Mouse (Mus musculus): Measurements from ENCODE around the gene Jchain.

GRCm38 (mm10) chr5:88565148-88566033, 37.7 kb upstream of the Jchain start:
- 0 out of 2 replicates have a peak, but pooled peaks have one; percentile 8 for TF ChIP-seq CTCF (IDR thresholded peaks at IDR 0.05; ENCODE audit: low read depth)
- no peak for TF ChIP-seq EP300 (IDR thresholded peaks at IDR 0.05; ENCODE audit: low read depth)
